Mouse (Mus musculus): Measurements from ENCODE around the gene Tmem216. TPM values are rescaled to one million over a fixed set of nuclear protein-coding genes. Genes with fewer than 3 reads are reported as not detected.
"Not testable (repeated sequence)": the region's sequence is repeated elsewhere in the genome, so short reads cannot be mapped to it uniquely, and the experiment has no call there.

The Tmem216 gene
- polyA plus RNA-seq, 1 experiment from 2014 or later: 22.9 TPM

DNA sequence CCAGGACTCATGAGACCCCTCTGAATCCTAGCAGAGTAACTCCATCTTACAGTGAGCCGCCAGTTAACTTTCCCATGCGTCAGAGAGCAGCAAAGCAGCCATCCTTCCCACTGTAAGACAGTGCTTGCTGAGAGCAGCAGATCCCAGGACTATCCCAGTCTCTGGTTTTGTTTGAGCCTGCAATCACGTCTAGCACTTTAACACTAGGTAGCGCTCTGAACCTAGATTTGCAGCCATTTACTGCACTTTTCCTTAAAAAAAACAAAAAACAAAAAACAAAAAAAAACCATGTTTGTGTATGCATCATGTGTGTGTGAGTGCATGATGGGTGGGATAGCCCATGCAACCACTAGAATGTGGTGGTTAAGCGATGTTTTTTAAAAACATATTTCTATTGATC lies 4.1 kb upstream of the Tmem216 start:
- no peak overlapping the region for H3K4me3 ChIP-seq (ENCODE audit: low read depth, low read length)
- peaks cover 12% of the 10 kb centered on the region for H3K4me1 ChIP-seq (ENCODE audit: control insufficient read depth, insufficient read depth, low read length)
- H3K27me3 ChIP-seq (ENCODE audit: control insufficient read depth, insufficient read depth, low read length): no peaks in the 10 kb centered on the region
- WGBS (ENCODE audit: insufficient replicate concordance): 38% methylated on average over 5 of the region's 5 CpGs
- no peak overlapping the region for H3K9ac ChIP-seq (ENCODE audit: low read depth, low read length)
- no peak overlapping the region for H3K4me2 ChIP-seq
- ATAC-seq (replicated peaks; ENCODE audit: insufficient number of reproducible peaks, low FRiP score, low TSS enrichment): no peak
- no peaks in the 10 kb centered on the region for H3K9me3 ChIP-seq (replicated peaks; ENCODE audit: control insufficient read depth, low read length)
- no peaks in the 10 kb centered on the region for H3K36me3 ChIP-seq (ENCODE audit: control insufficient read depth, insufficient read depth, low read length)
- H3K27ac ChIP-seq (ENCODE audit: low read depth, low read length): no peak overlapping the region

DNA sequence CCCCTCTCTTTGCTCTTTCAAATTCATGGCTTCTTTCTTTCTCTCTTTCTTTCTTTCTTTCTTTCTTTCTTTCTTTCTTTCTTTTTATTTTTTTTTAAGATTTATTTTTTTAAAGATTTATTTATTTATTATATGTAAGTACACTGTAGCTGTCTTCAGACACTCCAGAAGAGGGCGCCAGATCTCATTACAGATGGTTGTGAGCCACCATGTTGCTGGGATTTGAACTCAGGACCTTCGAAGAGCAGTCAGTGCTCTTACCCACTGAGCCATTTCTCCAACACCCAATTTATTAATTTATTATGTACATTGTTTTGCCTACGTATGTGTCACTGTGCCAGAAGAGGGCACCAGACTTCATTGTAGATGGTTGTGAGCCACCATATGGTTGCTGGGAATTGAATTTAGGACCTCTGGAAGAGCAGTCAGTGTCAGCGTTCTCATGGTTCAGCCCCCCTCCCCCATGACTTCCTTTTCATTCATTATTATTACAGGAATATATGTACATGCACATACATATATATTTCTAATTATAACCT lies 1.9 kb upstream of the Tmem216 start:
- H3K27me3 ChIP-seq (ENCODE audit: control insufficient read depth, insufficient read depth, low read length); H3K9ac ChIP-seq (ENCODE audit: low read depth, low read length); H3K27ac ChIP-seq (ENCODE audit: low read depth, low read length); H3K36me3 ChIP-seq (ENCODE audit: control insufficient read depth, insufficient read depth, low read length); H3K4me3 ChIP-seq (ENCODE audit: low read depth, low read length); H3K4me2 ChIP-seq; ATAC-seq (replicated peaks; ENCODE audit: insufficient number of reproducible peaks, low FRiP score, low TSS enrichment); H3K9me3 ChIP-seq (replicated peaks; ENCODE audit: control insufficient read depth, low read length): not testable (repeated sequence)
- 70% methylated on average over 4 of the region's 4 CpGs for WGBS (ENCODE audit: insufficient replicate concordance)
- peaks cover 16% of the 10 kb centered on the region for H3K4me1 ChIP-seq (ENCODE audit: control insufficient read depth, insufficient read depth, low read length)

DNA sequence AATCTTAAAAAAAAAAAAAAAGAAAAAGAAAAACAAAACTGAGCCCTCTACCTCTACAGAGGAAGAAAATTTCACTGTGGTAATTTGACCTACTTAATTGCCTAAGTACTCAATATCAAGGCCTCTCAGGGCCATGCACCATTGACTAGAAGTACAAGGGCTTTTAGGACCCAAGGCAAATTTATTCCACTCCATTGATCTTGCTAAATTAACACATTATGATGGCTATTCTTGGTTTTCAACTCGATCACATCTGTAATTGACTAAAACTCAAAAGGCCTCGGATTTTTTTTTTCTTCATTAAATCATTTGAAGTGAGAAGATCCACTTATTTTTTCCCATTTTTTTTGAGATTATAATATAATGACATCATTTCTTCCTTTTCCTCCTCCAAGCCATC lies 1.4 kb upstream of the Tmem216 start:
- no peak for ATAC-seq (replicated peaks; ENCODE audit: insufficient number of reproducible peaks, low FRiP score, low TSS enrichment)
- WGBS (ENCODE audit: insufficient replicate concordance): 77% methylated on average over 2 of the region's 2 CpGs
- Histone ChIP-seq H3K36me3 (ENCODE audit: control insufficient read depth, insufficient read depth, low read length) (no peaks in the 10 kb centered on the region), H3K9ac (ENCODE audit: low read depth, low read length) (no peak overlapping the region), H3K9me3 (replicated peaks; ENCODE audit: control insufficient read depth, low read length) (no peaks in the 10 kb centered on the region), H3K27ac (ENCODE audit: low read depth, low read length) (no peak overlapping the region), H3K27me3 (ENCODE audit: control insufficient read depth, insufficient read depth, low read length) (no peaks in the 10 kb centered on the region), H3K4me1 (ENCODE audit: control insufficient read depth, insufficient read depth, low read length) (peaks cover 16% of the 10 kb centered on the region), H3K4me2 (no peak overlapping the region), H3K4me3 (ENCODE audit: low read depth, low read length) (no peak overlapping the region)

DNA sequence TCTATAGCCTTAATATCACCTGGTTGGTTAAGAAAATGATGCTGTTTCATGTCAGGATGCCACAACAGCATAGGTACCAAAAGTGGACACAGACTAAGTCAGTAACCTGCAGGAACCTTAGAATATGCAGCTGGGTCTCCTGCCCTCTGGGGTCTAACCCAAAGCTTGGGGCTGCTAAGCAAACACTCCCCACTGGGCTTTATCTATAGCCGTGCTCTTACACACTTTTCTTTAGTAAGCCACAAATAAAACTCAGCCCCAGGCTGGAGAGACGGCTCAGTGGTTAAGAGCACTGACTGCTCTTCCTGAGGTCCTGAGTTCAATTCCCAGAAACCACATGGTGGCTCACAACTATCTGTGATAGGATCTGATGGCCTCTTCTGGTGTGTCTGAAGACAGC lies 963 bp upstream of the Tmem216 start:
- H3K4me1 ChIP-seq (ENCODE audit: control insufficient read depth, insufficient read depth, low read length): peaks cover 16% of the 10 kb centered on the region
- H3K27me3 ChIP-seq (ENCODE audit: control insufficient read depth, insufficient read depth, low read length): no peaks in the 10 kb centered on the region
- H3K27ac ChIP-seq (ENCODE audit: low read depth, low read length): no peak overlapping the region
- WGBS (ENCODE audit: insufficient replicate concordance): 57% methylated on average over 2 of the region's 2 CpGs
- no peak overlapping the region for H3K4me3 ChIP-seq (ENCODE audit: low read depth, low read length)
- ATAC-seq (replicated peaks; ENCODE audit: insufficient number of reproducible peaks, low FRiP score, low TSS enrichment): no peak
- no peaks in the 10 kb centered on the region for H3K9me3 ChIP-seq (replicated peaks; ENCODE audit: control insufficient read depth, low read length)
- no peak overlapping the region for H3K9ac ChIP-seq (ENCODE audit: low read depth, low read length)
- H3K4me2 ChIP-seq: no peak overlapping the region
- no peaks in the 10 kb centered on the region for H3K36me3 ChIP-seq (ENCODE audit: control insufficient read depth, insufficient read depth, low read length)

DNA sequence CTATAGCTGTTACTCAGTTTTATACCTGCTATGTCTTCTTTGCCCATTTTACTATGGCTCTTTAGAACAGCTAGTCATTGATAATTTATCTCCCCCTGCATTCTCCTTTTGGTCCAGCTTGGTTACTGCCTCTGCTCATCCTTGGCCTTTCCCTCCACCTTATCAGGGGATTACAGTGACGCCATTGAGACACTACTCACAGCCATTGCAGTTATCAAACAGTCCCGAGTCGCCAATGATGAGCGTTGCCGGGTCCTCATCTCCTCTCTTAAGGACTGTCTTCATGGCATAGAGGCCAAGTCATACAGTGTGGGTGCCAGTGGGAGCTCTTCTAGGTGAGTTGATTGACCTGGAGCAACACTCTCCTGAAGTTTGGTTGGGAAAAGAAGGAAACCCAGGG lies 16.6 kb downstream of the Tmem216 start:
- no peaks in the 10 kb centered on the region for H3K27me3 ChIP-seq (ENCODE audit: control insufficient read depth, insufficient read depth, low read length)

DNA sequence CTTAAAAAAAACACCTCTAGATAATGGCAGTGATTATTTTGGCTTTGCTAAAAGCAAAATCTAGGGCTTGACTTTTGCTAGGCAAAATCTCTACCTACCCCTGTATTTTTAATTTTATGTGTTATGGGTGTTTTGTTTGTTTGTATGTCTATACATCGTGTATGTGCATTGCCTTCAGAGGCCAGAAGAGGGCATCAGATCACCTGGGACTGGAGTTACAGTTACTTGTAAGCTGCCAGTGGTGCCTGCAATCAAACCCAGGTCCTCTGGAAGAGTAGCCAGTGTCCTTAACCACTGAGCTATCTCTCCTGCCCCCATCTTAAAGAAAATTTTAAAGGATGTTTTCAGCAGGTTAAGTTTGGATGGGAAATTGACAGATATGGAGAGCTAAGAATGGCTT lies 26.0 kb downstream of the Tmem216 start:
- Histone ChIP-seq H3K9me3 (replicated peaks; ENCODE audit: control insufficient read depth, low read length) (no peaks in the 10 kb centered on the region), H3K27me3 (ENCODE audit: control insufficient read depth, insufficient read depth, low read length) (no peaks in the 10 kb centered on the region), H3K4me1 (ENCODE audit: control insufficient read depth, insufficient read depth, low read length) (peaks cover 10% of the 10 kb centered on the region), H3K4me3 (ENCODE audit: low read depth, low read length) (no peak overlapping the region), H3K9ac (ENCODE audit: low read depth, low read length) (no peak overlapping the region), H3K27ac (ENCODE audit: low read depth, low read length) (no peak overlapping the region), H3K36me3 (ENCODE audit: control insufficient read depth, insufficient read depth, low read length) (peaks cover 7% of the 10 kb centered on the region), H3K4me2 (no peak overlapping the region)
- ATAC-seq (replicated peaks; ENCODE audit: insufficient number of reproducible peaks, low FRiP score, low TSS enrichment): no peak
- WGBS (ENCODE audit: insufficient replicate concordance): 95% methylated on average over 1 of the region's 1 CpGs

More for the DNA sequence above, 16.6 kb downstream of the Tmem216 start:
- no peak overlapping the region for H3K27ac ChIP-seq (ENCODE audit: low read depth, low read length)
- H3K36me3 ChIP-seq (ENCODE audit: control insufficient read depth, insufficient read depth, low read length): peaks cover 42% of the 10 kb centered on the region
- H3K9ac ChIP-seq (ENCODE audit: low read depth, low read length): no peak overlapping the region
- no peak overlapping the region for H3K4me2 ChIP-seq
- 72% methylated on average over 5 of the region's 5 CpGs for WGBS (ENCODE audit: insufficient replicate concordance)
- H3K4me3 ChIP-seq (ENCODE audit: low read depth, low read length): no peak overlapping the region
- no peaks in the 10 kb centered on the region for H3K9me3 ChIP-seq (replicated peaks; ENCODE audit: control insufficient read depth, low read length)
- H3K4me1 ChIP-seq (ENCODE audit: control insufficient read depth, insufficient read depth, low read length): no peaks in the 10 kb centered on the region
- no peak for ATAC-seq (replicated peaks; ENCODE audit: insufficient number of reproducible peaks, low FRiP score, low TSS enrichment)

DNA sequence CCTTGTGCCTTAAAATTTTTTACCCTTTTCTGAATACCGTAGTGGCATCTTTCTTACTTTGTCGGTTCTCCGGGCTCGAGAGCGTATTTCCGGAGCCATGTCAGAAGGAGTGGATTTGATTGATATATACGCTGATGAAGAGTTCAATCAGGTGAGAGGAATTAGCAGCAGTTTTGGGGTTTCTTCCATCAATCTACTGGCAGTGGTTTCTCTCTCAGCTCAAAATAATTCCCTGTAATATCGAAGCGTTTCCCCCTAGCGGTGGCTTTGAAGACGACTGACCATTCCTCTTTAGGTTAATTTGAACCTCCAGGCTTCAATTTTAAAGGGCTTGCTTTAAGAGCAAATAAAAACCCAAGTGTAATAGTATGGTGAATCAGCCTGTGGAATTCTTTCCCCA lies 30.1 kb downstream of the Tmem216 start, which contains the start of gene Sdhaf2:
TSS of gene Sdhaf2 (minus strand) at position 233 of the 400 bp plus-strand sequence.
- H3K4me2 ChIP-seq: peak within 1 kb of the TSS; percentile 78
- H3K27me3 ChIP-seq (ENCODE audit: control insufficient read depth, insufficient read depth, low read length): no peaks in the 10 kb centered on the region
- peak within 1 kb of the TSS; percentile 98 for H3K9ac ChIP-seq (ENCODE audit: low read depth, low read length)
- peak within 1 kb of the TSS; percentile 99 for H3K27ac ChIP-seq (ENCODE audit: low read depth, low read length)
- under 1% methylated on average over 11 of the region's 11 CpGs for WGBS (ENCODE audit: insufficient replicate concordance)
- H3K36me3 ChIP-seq (ENCODE audit: control insufficient read depth, insufficient read depth, low read length): no peaks in the 10 kb centered on the region
- peaks cover 18% of the 10 kb centered on the region for H3K4me1 ChIP-seq (ENCODE audit: control insufficient read depth, insufficient read depth, low read length)
- no peaks in the 10 kb centered on the region for H3K9me3 ChIP-seq (replicated peaks; ENCODE audit: control insufficient read depth, low read length)
- ATAC-seq (replicated peaks; ENCODE audit: insufficient number of reproducible peaks, low FRiP score, low TSS enrichment): no peak
- peak within 1 kb of the TSS; percentile 87 for H3K4me3 ChIP-seq (ENCODE audit: low read depth, low read length)

DNA sequence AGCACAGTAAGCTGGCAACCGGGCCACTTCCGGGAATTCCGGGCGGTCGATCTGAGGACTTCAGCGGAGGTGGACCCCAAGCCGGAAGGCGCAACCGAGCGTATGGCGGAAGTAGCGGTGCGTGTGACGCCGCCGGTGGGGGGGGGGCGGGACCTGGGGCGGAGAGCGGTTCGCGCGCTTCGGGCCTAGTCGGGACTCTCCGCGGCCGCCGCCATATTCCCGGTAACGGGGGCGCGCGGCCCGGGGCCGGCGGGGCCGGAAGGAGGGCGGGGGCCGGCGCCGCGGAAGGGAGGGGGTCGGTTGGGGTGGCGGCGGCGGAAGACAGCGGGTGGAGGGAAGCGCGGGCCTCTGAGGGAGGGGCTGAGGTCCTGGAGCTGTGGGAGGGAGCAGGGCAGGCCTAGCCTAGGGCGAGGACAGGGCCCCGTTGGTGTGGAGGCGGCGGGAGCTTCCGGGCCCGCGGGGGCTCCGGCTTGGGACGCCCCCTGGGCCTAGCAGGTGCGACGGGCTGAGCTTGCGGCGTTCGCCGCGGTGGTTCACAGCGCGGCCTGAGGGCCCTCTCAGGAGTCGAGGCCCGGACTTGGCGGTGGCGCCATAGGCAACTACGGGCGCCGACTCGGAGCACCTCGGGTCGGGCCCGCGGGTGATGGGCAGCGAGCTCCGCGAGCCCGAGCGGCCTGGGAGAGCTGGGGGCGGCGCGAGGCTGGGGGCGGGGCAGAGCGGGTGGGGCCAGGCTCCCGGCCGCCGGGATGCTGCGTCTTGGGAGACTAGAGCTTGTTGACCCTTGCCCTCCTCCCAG lies 30.7 kb downstream of the Tmem216 start, which contains the start of gene Cpsf7:
TSS of gene Cpsf7 (plus strand) at position 161 of the 796 bp plus-strand sequence.
- peak; percentile 95 for ATAC-seq (replicated peaks; ENCODE audit: insufficient number of reproducible peaks, low FRiP score, low TSS enrichment)
- peak within 1 kb of the TSS; percentile 78 for H3K4me2 ChIP-seq
- peak within 1 kb of the TSS; percentile 98 for H3K9ac ChIP-seq (ENCODE audit: low read depth, low read length)
- peaks cover 18% of the 10 kb centered on the region for H3K4me1 ChIP-seq (ENCODE audit: control insufficient read depth, insufficient read depth, low read length)
- no peaks in the 10 kb centered on the region for H3K27me3 ChIP-seq (ENCODE audit: control insufficient read depth, insufficient read depth, low read length)
- under 1% methylated on average over 67 of the region's 93 CpGs for WGBS (ENCODE audit: insufficient replicate concordance)
- peak within 1 kb of the TSS; percentile 87 for H3K4me3 ChIP-seq (ENCODE audit: low read depth, low read length)
- H3K27ac ChIP-seq (ENCODE audit: low read depth, low read length): peak within 1 kb of the TSS; percentile 99
- H3K9me3 ChIP-seq (replicated peaks; ENCODE audit: control insufficient read depth, low read length): no peaks in the 10 kb centered on the region
- H3K36me3 ChIP-seq (ENCODE audit: control insufficient read depth, insufficient read depth, low read length): no peaks in the 10 kb centered on the region

DNA sequence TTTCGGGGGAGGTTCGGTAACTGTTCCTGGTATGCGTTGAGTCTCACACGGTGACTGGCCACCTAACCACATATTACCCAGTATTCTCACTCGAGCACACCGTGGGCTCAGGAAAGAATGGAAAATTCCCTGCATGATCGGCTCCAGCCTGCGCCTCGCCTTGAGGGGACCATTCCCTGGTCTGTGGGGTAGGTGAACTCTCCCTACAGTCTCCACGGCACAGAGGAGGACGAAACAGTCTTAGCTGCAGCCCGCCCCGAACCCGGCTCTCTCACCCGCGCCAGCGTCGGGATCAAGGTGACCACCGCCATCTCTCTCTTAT lies 31.3 kb downstream of the Tmem216 start:
- Histone ChIP-seq H3K9ac (ENCODE audit: low read depth, low read length) (peak overlapping the region; percentile 98), H3K4me3 (ENCODE audit: low read depth, low read length) (peak overlapping the region; percentile 87), H3K4me1 (ENCODE audit: control insufficient read depth, insufficient read depth, low read length) (peaks cover 18% of the 10 kb centered on the region), H3K9me3 (replicated peaks; ENCODE audit: control insufficient read depth, low read length) (no peaks in the 10 kb centered on the region), H3K27ac (ENCODE audit: low read depth, low read length) (peak overlapping the region; percentile 99), H3K36me3 (ENCODE audit: control insufficient read depth, insufficient read depth, low read length) (no peaks in the 10 kb centered on the region), H3K27me3 (ENCODE audit: control insufficient read depth, insufficient read depth, low read length) (no peaks in the 10 kb centered on the region), H3K4me2 (peak overlapping the region; percentile 78)
- ATAC-seq (replicated peaks; ENCODE audit: insufficient number of reproducible peaks, low FRiP score, low TSS enrichment): no peak; the same call in 1 of the 2 replicates
- under 1% methylated on average over 19 of the region's 19 CpGs for WGBS (ENCODE audit: insufficient replicate concordance)
